Mouse (Mus musculus): ENCODE measurements around the gene Kxd1.

Gene Kxd1

DNA sequence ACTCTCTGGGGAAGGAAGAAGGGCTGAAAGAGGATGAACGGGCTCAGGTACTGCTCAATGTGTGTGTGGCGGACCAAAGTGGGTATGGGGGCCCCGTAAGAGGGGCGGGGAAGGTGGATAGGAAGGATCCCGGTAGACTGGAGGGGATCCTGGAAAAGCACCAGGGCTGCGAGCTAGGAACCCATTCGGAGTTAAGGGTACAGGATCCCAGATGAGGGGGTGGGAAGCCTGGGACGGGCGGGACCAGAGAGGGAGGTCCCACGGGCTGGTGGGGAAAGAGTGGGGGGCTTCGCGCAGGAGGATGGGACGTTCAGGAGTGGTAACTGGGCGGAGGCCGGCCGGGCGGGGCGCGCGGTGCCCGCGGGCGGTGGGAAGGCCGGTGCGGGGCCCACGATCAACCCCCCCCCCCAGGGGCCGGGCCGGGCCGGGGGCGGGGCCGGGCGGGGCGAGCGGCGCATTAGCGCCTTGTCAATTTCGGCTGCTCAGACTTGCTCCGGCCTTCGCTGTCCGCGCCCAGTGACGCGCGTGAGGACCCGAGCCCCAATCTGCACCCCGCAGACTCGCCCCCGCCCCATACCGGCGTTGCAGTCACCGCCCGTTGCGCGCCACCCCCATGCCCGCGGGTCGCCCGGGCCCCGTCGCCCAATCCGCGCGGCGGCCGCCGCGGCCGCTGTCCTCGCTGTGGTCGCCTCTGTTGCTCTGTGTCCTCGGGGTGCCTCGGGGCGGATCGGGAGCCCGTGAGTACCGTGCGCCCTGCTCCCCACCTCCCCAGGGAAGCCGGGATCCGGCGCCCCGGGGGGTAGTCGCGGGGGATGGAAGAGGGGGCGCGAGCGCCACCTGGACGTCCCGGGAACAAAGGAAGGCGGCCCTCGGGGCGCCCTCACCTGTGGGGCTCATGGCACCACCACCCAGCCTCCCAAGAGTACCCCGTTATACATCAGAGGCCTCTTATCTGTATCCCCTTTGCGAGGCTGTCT, 34.8 kb downstream of the Kxd1 start, which contains the start of gene Crlf1:
Crlf1 (plus strand) TSS at position 495 of the 977 bp plus-strand sequence.
- DNase-seq: no peak

DNA sequence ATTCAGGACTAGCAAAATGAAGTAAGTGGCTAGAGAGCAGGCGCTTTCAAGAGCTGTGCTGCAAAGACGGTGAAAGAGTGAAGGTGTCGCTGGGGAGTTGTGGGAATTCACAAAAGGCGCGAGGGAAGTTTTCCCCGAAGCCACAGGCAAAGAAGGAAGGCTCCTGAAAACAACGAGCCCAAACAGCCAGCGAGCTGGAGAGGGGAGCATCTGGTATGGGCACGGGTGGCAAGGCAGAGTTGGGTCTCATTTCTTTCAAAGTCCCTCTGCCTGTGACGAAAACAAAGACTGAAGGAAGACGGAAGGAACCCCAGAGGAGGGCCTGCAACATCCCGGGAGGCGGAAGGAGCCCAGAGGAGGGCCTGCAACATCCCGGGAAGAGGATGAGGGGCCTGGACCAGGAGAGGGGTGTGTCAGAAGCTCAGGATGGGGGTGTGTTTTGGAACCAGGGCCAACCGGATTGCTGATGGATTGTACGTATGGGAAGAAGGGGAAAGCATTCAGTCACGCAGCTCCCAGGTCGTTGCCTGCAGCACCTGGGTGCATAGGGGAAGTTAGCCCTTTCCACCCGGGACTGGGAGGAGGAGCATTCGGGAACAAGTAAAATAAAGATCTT, 36.8 kb downstream of the Kxd1 start:
- no peak for DNase-seq

DNA sequence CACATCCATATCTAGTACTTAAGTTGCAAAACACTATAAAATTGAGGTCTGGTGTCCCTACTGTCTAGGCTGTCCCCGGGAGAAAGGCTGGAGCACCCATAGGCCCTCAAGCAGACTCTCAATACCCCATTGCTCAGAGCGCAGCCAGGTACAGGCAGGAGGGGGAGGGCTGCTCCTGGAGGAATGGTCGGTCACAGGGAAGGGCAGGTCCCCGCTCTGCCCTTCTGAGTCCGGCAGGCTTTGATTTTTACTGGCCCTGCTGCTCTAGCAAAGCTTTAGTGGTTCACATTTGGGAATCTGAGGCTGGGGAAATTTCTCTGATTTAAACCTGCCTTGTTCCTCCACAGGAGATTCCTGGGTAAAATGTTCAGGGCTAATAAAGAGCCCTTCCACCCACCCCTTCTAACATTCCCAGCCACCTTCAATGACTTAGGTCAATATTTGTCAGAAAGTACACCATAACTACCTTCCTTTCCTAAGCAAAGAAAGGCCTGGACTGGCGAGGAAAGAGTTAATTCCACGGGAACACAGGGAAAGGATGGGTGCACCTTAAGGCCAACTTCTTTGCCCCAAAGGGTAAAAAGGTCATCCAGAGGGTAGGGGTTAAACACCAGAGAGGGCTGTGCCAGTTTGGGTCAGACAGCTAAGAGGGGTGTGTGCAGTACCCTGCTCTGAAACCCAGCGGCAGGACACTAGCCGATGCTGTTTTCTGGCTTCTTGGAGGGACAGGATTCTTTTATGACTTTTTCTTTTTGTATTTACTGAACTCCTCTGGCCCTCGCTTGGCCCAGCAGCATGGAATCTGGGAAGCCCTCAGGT, 37.5 kb downstream of the Kxd1 start:
- DNase-seq: no peak

DNA sequence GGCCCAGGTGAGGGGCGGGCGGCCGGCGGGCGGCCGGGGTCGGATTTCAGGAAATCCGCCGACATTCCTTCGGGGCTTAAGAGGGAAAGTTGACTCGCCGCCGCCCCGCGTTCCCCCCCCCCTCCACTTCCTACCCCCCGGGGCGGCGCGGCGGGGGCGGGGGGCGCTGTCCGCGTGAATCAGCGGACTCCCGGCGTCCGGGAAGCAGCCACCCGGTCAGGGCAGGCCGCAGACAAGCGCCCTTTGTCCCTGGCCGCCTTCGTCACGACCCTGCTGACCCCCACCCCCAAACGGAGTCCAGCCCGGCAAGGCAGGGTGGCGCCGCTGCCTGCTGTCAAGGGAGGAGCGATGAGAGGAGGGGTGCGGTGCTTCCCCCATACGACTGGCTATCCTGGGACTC, 38.2 kb downstream of the Kxd1 start:
- no peak for DNase-seq

DNA sequence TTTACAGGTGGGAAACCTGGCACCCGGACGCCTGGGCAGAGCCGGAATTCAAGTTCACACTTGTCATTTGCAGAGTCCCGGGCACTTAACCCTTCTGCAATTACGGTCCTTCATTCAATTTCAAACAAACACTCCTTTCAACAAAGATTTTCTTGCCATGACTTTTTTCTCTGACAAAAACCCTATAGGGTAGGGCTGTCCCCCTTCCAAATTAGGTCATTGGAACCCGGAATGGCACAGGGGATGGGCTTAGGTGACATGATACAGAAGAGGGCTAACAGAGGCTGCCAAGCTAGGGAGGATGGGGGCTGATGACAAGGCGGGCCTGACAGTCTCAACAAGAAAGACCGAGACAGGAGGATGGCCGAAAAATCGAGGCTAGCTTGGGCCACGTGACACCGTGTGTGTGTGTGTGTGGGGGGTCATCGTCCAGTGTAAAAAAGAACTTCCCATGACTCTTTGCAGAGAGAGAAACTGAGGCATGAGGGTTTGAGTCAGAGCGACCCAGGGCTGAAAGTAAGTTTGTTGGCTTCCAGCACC, 38.8 kb downstream of the Kxd1 start:
- no peak for DNase-seq

DNA sequence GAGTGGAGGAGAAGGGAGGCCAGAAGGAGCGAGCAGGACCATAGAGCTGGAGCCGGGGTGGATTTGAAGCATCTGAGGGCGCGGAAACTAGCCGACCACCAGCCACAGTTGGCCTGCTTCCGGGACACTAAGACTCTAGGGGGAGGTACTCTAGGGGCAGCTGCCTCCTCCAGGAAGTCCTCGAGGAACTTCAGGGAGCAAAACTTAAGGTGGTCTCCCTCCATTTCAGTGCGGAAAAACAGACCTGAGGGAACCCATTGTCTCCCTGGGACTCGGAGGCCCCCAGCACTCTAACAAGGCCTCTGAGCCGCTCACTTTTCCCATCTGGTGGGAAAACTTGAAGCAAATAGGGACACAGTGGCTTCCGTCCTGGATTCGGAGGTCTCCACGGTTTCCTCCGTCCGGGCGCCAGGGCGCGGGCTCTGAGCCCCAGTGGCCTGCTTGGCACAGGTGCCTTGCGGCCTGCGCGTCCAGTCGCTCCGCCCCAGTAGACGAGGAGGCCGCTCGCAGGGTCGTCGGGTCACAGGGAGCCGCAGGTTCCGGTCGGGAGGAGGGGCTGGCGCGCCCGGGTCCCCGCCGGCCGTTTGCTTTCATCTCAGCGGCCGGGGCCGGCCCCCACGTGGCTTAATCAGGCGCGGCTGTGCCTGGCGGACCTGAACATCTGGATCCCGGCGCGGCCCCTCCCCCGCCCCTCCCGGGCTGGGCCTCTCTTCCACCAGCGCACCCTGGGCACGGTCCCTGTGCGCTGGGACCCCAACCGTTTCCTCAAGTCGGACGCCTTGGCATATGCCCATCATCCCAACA, 39.6 kb downstream of the Kxd1 start:
- DNase-seq: no peak

DNA sequence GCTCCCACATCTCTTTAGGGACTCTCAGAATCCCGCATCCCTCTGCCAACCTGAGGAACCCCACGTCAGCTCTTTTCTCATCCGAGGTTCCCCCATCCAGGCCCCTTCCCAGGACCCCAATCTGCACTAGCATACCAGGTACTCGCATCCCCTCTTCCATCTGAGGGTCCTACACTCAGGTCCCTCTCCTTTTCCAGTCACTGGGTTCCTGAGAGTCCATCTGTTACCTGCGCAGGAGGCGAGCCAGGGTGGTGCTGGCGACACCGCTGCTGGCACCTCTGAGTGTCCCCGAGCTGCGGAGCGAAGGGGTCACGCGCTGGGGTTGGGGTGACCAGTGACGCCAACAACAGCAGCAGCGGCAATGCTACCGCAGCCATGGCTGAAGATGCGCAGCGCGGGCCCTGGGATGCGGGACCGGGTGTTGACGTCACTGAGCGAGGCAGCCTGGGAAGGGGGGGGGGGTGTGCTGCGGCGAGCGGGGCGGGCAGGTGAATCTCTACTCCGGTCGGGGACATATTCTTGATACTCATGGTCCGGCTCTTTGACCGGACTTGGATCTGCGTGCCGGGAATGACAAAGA, 40.7 kb downstream of the Kxd1 start, which contains the start of gene Tmem59l:
Tmem59l (minus strand) TSS at position 418 of the 580 bp plus-strand sequence.
- DNase-seq: peak; percentile 73

DNA sequence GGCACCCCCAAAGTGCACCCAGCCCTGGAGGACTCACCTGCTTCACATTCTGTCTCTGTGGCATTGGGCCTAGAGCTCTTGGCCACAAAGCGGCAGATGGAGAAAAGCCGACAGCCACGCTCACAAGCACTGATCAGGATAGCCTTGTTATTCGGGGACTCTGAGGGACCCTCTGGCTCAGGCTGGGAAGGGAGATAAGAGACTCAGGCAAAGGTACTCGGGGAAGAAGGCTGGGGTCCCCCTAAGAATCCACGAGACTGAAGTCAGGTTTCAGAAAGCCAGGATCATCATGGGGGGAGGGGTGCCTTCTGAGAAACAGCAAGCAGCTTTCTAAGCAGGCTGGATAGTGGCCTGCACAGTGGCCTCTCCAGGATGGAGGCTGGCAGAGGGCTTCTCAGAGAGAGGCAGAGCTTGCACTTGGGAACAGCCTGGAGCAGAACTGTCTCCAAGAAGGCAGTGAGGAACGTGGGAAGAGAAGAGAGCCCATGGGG, 41.5 kb downstream of the Kxd1 start:
- DNase-seq: peak; percentile 64

DNA sequence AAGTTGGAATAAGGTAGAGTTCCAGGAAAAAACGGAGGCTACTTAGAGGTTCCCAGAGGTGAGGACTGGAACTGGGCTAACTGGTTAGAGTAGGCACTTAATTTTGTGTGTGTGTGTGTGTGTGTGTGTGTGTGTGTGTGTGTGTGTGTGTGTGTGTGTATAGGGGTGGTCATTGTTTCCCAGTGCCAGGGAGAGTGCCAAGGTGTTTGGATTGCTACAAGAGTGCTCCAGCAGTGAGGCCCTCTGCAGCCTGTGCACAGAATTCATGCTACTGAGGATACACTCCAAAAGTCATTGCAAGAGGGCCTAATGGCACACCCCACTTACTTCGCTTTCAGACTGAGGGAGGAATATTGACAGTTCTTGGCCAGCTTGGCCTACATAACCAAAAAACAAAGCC, 44.8 kb downstream of the Kxd1 start:
- no peak for DNase-seq

DNA sequence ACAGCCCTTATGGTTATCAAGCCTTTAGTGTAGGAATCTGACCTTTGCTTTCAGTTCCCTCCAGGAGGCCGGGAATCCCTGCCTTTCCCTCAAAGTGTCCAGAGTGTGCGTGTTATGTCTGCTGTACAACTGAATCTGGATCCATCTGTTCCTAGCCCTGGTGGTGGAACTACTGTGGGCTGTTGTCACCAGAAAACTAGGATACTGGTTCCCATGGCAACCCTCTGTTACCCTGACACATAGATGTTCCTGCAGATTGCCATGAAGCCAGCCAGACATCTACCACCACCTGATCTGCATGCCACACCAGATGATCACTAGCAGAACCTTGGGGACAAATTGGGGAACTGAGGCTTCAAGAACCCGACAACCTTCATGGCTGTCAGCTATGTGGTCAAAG, 45.8 kb downstream of the Kxd1 start:
- DNase-seq: no peak

DNA sequence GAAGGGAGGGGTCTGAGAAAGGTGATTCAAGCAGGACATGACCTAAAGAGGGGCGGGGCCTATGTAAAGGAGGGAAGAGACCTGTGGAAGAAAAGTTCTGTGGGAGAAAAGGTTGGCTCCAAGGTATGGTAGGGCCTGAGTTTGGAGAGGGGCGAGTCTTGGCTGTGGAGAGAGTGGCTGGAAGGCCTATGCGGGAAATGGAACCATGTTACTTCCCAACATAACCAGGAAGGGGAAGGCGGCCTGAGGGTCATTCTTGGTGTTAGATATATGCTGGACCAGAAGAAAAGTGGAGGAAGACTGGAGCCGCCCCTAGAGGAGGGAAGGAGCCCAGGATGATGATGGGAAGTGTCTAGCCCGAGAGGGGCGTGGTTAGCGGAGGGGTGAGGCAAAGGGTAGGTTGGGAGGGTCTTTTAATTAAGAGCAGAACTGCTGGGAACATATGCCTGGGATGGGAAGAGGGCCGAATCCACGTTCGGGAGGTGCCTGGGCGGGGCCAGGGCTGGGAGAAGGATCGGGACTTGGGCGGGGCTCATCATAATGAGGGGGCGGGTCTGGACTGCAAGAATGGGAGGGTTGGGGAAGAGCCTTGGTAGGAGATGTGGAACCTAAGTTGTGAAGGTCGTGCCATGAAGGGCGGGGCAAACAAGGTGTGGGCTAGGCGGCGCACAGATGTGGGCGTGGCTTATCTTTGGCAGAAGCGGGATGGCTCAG, 50.3 kb downstream of the Kxd1 start:
- DNase-seq: peak; percentile 55

DNA sequence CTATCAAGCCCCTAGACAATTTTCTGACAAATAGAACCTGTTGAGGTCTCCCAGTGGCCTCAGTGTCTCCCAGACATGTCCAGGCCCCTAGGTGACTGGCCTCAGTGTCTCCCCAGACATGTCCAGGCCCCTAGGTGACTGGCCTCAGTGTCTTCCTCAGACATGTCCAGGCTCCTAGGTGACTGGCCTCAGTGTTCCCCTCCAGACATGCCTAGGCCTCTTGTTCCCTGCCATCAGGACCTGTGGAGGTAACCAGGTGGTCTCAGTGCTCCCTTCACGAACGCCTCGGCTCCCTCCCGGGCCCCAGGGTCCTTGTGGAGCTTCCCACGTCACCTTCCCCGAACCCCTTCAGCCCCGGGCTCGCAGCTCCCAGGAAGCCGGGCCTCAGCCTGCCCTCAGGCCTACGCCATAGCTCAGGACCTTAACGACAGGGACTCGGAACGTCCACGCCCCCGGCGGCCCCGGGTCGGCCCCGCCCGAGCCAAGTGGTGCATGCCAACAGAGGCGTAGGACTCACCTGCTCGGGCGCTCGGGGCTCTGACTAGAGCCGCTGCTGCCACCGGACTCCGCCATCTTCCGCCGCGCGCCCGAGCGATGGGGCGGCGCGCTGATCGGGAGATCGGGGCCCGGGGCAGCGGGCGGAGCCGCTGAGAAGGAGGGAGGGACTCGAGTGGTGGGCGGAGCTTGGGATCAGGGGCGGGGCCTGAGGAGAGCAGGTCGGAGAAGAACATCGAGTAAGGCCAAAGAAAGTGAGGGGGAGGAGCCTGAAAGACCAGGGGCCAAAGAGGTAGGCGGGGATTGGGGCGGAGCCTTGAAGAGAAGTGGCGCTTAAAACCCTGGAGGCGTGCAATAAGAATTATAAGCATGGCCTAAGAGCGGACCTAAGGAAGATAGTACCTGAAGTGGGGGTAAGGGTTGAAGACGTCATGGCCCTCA, 51.2 kb downstream of the Kxd1 start, which contains the start of gene Klhl26:
Klhl26 (minus strand) TSS at position 636 of the 936 bp plus-strand sequence.
- peak; percentile 95 for DNase-seq

DNA sequence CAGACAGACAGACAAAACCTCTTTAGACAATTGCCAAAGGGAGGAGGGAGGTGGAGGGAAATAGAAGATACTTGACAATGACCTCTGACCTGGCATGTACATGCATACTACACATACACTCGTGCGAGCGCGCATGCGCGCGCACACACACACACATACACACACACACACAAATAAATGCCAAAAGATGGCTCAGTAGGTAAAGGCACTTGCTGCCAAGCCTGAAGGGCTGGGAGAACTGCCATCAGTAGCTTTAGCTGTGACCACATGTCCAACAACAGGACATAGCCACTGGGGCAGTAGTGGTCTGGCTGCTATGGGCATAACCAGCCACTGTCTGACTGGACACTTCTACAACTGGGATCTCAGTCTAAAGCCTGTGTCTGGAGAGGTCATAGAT, 55.9 kb downstream of the Kxd1 start:
- peak; percentile 63 for DNase-seq

DNA sequence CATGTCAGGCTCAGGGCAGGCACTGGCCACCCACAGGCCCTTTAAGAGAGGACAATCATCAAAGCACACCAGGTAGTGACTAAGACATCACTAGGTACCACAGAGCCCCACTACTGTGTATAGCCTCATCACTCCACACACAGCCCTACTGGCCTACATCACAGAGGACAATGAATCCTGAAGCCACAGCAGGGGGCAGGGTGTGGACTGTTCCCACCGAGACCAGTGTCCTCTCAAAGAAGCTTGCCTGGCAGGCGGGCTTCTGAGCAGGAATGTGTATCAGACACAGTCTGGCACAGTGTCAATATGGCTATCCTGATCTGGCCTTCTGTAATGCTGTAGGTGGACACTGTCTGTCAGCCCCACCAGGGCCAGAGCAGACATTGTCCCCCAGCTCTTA, 57.8 kb downstream of the Kxd1 start:
- DNase-seq: no peak

DNA sequence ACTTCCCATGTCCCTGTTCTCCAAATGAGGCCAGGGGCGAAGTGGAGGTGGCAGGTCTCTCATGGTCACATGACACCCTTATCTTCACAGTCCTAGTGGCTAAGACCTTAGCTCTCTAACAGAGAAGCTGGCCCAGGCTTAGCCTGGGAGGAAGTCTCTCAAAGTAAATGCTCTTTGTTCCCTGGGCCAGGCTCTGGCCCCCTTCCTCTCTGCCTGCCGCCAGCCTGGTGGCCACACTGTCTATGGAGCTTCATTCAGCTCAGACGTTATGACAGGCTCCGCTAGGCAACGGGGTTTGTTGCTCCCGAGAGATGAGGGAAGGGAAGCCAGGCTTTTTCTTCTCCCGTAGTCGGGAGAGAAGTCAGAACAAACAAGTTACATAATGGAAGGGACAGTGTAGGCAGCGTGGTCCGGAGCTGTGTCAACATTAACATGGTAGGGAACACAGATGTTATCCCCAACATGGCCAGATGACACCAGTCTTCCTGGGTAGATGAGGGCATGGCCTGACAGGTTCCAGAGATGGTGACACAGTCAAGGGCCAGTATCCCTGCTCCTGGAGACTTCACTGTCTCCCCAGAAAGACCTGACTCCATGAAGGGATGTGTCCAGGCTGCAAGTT, 58.4 kb downstream of the Kxd1 start:
- no peak for DNase-seq

DNA sequence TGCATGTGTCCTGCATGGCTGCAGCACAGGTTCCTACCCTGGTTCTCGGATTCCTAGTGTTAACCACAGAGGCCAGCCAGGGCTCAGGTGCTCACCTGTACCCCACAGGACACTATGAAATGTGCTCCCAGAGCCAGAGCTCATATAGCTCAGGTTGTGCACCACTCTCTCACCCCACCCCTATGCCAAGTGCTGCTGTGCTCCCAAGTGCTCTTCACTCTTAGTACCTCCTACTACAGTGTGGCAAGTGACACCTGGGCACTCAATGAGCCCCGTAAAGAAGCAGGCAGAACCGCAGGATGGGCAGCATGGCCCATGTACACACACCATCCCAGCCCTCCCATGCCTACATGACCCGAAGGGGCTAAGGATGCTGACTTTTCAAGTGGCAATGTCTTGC, 59.0 kb downstream of the Kxd1 start:
- no peak for DNase-seq

DNA sequence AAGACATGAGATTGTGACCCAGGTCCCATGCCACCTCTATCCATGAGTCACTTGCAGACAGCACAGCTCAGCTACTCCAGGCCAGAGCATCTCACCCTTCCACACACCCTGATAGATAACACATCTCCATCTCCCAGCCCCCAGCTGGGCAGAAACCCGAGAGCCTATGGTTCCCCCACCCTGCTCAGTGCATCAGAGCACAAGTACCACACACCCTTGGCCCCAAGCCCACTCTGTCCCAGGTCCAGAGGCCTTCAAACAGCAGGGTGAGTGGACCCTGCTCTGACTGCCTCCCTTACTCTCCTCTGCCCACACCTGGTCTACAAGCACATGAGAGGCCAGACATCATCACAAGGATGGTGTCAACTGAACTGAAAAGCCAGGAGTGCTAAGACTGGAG, 59.8 kb downstream of the Kxd1 start:
- DNase-seq: no peak

DNA sequence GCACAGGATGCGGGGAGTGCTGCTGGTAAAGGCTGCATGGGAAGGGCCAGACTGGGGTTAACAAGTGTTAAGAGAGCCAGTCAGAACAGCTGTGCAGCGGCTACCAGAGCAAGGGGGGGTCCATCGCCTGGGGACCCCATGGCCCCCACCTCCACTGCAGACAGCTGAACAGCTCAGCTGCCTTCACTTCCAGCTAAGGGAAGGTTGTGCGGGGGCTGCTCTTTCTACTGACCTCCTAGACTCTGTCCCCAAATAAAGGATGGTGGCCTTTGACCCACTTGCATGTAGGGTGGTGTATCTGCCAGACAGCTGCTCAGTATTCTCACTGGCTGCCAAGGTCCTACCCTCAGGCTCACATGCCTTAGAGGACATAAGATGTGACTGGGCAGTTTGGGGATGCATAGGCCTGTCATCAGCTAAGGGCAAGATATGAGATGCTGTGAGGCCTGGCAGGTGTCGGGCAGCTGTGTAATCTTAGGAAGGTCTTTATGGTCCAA, 60.5 kb downstream of the Kxd1 start:
- no peak for DNase-seq

DNA sequence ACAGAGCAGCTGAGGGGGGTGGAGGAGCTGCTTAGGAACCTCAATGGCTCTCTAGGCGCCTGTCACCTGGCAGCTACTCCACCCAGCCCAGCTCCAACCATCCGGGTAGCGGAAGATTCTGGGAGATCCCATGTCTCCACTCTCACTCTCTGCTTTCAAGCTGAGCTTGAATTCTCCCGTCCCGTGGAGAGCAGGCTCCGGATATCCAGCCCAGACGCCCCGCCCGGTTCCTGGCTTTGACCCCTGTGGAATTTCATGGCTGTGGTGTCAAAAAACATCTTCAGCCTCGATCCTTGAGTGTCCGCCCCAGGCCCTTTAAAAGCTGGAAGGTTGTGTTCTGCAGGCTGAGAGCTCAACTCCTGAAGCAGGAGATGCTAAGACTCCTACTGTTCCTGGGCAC, 61.0 kb downstream of the Kxd1 start:
- no peak for DNase-seq
